Mouse (Mus musculus): ENCODE data around the gene Tmx2.
"Not testable (repeated sequence)": the region's sequence is repeated elsewhere in the genome, so short reads cannot be mapped to it uniquely, and the experiment has no call there.

Tmx2 gene

GRCm38 (mm10) chr2:84679016-84679415 is at the start of gene Tmx2:
Gene Tmx2, minus strand, starts transcription at chr2:84679140.
- no peak for DNase-seq (ENCODE audit: low spot score)

DNA sequence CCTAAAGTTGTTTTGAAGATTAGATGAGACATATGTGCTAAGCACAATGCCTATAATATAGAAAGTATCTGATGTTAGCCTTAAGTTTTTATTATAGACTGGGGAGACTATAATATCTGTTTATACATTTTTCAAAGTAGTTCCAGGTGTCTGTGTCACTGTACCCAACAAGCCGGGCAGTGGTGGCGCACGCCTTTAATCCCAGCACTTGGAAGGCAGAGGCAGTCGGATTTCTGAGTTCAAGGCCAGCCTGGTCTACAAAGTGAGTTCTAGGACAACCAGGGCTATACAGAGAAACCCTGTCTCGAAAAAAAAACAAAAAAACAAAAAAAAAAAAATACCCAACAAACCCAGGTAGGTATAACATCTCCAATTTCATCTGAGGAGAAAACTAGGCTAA is 49.3 kb upstream of the Tmx2 start:
- DNase-seq (ENCODE audit: low spot score) = not testable (repeated sequence)

DNA sequence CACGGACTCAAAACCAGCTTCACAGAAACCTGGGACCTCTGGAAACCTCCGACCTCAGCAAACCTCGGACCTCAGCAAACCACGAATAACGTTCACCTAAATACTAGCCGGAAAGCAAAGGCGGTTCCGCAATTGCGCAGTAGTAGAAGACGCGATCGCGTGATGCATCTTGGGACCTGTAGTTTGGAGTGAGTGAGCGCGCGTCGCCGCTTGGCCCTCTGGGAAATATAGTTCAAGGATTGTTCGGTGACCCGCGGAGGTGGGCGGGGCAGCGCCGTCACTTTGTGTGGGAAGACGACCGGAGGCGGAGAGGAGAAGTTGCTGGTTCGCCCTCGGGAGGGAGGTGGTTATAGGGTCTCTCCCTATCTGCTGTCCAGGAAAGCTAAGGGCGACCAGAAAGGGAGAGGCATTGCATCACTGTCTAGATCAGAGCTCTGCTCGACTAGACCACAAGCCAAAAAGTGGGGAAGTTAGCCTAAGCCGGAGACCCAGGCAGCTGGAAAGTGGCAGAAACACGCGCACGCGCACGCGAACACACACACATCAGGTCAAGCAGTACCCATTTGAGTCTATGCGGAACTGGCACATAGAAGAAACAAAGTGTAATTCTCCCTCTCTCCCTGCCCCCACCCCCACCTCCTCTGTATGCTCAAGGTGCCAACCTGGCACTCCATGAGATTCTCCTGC is 48.4 kb upstream of the Tmx2 start, which contains the start of gene Clp1:
TSS of gene Clp1 (minus strand) at position 179 of the 687 bp plus-strand sequence.
- DNase-seq (ENCODE audit: low spot score) = peak; percentile 93

DNA sequence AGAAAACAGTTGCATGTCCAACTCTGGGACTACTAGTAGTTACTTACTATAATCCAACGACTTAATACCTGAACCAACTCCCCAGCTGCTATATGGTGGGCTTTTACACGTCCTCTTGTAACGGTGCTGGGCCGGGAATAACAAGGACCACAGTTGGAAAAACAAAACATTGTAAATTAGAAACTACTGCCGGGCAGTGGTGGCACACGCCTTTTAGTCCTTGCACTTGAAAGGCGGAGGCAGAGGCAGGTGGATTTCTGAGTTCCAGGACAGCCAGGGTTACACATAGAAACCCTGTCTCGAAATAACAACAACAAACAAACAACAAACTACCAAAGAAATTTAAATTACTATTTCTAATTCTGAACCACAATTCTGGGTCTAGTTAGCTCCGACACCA is 47.8 kb upstream of the Tmx2 start:
- no peak for DNase-seq (ENCODE audit: low spot score)

- no peak for DNase-seq (ENCODE audit: low spot score)
Observed at GRCm38 (mm10) chr2:84725770-84726169, 46.8 kb upstream of the Tmx2 start.

DNA sequence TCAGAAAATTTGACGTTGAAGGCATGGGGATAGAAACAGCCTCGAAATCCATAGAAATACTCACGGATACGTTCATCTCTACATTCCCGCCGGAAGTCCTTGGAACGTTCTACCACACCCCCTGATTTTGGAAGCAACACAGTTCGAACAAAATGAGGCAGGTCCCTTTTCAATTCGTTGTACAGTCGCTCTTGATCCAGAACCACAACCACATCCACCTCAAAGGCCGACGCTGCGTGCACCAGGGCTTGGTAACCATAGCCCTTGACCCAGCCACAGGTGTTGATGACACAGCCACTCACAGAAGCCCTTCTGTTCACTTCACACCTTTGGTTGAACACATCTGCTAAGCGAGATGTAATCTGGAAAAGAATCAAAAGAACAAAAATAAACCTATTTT is 44.9 kb upstream of the Tmx2 start:
- no peak for DNase-seq (ENCODE audit: low spot score)

- DNase-seq (ENCODE audit: low spot score) = no peak
Observed at GRCm38 (mm10) chr2:84721182-84721581, 42.2 kb upstream of the Tmx2 start.

DNA sequence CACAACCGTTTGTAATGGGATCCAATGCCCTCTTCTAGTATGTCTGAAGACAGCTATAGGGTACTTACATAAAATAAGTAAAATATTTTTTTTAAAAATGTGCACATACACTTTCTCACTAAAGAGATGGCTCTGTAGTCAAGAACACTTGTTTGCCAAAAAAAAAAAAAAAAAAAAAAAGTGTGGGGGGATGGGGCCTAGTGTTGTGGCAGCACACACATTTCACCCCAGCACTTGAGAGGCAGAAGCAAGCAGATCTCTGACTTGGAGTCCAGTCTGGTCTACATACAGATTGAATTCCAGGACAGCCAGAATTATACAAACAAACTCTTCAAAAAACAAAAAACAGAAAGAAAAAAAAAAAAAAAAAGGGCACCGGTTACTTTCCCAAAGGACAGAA is 41.8 kb upstream of the Tmx2 start:
- no peak for DNase-seq (ENCODE audit: low spot score)

DNA sequence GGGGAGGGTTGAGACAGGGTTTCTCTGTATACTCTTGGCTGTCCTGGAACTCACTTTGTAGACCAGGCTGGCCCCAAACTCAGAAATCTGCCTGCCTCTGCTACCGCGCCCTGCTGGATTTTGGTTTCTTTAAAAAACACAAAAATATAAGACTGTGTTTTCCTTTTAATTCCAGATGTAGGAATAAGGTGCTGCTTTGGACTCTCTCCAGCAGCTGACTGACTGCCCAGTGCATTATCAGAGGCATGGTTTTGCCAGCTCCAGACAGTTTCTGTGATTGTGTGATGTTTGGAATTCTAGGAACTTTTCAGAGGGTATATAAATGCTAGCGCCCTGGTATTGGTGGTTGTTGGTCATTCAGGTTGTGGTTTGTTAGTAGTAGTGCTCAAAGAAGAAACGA is 38.4 kb upstream of the Tmx2 start:
- DNase-seq (ENCODE audit: low spot score) = no peak

- no peak for DNase-seq (ENCODE audit: low spot score)
Observed at GRCm38 (mm10) chr2:84716423-84717355, 37.7 kb upstream of the Tmx2 start.

DNA sequence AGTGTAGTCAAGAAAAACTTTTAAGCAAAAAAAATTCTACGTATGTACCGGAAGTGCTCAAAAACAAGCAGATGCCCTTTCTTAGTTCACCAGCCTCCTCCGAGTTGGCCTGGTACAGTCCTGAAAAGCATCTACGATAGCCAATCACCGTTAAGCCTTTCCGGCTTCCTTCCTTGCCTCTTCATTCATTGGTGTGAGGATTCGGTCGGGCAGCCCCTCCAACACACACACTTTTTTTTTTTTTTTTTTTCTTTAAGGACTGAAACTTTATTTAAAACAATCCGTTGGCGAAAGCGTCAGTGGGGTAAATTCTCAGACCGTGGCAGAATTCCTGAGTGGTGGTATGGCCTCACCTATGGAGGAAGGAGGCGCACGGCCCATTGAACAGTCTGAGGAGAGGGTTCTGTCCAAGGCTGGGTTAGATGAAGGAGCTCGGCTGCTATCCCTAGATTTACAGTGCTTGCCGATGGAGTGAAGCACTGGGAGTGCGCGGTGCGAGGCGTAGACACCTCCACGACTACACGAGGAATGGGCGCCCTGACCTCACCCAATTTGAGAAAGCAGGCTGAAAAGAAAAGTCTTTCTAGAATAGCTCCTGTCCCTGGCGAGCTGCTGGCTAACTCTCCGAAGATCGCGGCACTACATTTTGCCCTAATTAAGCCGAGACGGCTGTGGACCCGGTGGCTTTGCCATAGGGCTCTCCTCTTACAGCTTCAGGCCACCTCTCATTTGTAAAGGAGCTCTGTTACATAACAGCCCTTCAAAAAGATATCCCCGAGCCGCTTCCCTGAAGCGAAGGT is 36.8 kb upstream of the Tmx2 start:
- peak; percentile 91 for DNase-seq (ENCODE audit: low spot score)

GRCm38 (mm10) chr2:84714811-84715561 is 36.0 kb upstream of the Tmx2 start, which contains the start of gene Zdhhc5:
Gene Zdhhc5, minus strand, starts transcription at chr2:84715180.
- DNase-seq (ENCODE audit: low spot score) = peak; percentile 99

DNA sequence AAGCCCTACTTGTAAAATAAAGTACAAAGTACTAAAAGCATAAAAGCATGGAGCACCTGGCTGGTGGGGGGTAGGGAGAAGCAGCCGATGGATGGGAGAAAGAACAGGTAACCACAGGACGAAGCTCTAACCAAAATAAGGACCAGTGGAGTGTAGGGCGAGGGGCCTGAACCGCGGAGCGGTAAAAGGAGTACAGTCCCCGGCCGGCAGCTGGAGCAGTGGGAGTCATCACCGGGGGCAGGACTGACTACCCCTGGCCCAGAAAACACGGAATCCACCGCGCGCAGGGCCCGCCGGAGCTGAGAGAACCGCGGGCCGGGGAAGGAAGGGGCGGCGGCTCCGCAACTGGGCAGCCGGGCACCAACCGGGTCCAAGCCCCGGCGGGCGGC is 35.5 kb upstream of the Tmx2 start:
- no peak for DNase-seq (ENCODE audit: low spot score)

- no peak for DNase-seq (ENCODE audit: low spot score)
Observed at GRCm38 (mm10) chr2:84711898-84712297, 33.0 kb upstream of the Tmx2 start.

DNA sequence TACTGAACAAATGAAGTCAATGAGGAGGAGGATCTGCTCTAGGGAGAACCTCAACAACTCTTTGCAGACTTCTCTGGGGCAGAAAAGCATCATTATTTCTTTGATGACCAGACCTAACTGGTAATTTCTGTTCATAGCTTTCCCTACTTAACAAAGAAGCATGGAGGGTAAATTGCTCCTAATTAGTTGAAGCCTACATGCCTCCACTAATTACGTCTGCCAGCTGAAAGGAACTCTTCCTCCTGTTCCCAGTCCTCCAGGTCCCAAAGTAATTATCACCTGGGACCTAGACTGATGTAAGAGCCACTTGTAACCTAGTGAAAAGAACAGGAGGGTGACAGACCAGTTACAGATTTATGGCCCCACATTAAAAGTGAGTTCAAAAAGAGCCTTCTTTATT is 28.6 kb upstream of the Tmx2 start:
- DNase-seq (ENCODE audit: low spot score) = no peak

DNA sequence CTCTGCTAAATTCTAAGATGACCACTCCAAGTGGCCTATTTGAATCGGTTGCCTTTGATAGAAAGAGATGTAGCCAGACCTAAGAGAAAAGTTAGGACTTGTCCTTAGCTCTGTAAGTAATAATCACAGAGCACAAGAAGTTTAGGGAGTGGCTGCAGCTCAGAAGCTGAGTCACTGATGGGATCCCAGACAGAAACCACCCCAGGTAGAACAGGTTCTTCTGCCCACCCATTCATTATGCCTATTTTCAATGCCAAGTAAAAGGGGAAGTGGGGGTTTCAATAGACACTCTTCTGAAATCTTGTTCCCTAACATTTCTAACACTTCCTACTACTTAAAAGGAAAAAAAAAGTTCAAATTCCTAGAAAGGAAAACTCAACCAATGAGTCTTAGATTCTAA is 26.4 kb upstream of the Tmx2 start:
- no peak for DNase-seq (ENCODE audit: low spot score)

DNA sequence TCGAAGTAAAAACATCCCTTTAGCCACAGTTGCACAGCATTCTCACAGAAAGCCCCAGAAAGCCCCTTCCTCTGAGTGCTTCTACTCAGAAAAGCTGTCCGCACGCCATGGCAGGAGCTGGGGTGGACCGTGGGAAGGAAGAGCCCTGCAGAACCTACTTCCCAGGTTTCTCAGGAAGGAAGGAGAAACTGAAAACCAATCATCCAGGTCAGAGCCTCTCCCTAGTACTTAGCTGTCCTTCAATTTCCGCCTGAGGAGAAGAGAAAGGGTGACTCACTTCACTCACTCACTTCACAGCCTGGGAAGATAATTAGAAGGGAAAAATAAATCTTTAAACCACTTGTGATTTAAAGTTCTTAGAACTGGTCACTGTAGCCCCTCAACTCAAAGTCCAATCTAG is 25.4 kb upstream of the Tmx2 start:
- no peak for DNase-seq (ENCODE audit: low spot score)

- no peak for DNase-seq (ENCODE audit: low spot score)
Observed at GRCm38 (mm10) chr2:84703497-84703896, 24.6 kb upstream of the Tmx2 start.

- DNase-seq (ENCODE audit: low spot score) = no peak
Observed at GRCm38 (mm10) chr2:84695007-84695695, 16.2 kb upstream of the Tmx2 start.

DNA sequence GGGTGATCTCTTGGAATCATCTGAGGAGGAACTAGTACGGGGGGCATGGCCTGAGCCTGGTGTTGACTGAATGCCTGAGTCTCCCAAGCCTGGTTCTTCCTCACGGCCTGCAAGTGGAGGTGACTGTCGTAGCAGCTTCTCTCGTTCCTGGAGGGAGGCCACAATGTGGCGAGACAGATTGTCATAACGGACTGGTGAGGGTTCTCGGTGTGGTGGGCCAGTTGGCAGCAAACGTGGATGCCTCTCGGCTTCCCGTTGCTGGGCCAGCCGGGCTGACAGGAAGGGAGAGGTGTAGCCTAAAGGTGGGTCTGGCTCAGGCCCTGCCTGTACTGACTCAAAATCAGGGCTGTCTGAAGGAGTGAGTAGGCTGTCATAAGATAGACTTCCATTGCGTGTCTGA is 11.1 kb upstream of the Tmx2 start:
- DNase-seq (ENCODE audit: low spot score) = no peak

Data from T-cell, adult 2 months (primary cell).